Mouse (Mus musculus) forebrain, postnatal 0 days (tissue): Measurements from ENCODE around the gene Cdsn. TPM values are rescaled to one million over a fixed set of nuclear protein-coding genes. Genes with fewer than 3 reads are reported as not detected.

Experiments used
- ATAC-seq: fragments of 200-750 bp; cut with Nextera tagmentation; 2 replicates; pipeline ENCODE4 v1.8.0; 2017; ENCODE audit warnings: mild to moderate bottlenecking, moderate library complexity
- DNase-seq: peaks from one replicate; pipeline ENCODE4 v3.0.0-alpha.2; 2015
- H3K27ac ChIP-seq: fragments of 300-500 bp; sonication (generic); 2 replicates; pipeline ENCODE4 v1.5.1; 2014; ENCODE audit warnings: low read depth, mild to moderate bottlenecking, antibody characterized with exemption, low read length, moderate library complexity, mixed read lengths
- H3K27me3 ChIP-seq: fragments of 300-500 bp; sonication (generic); 2 replicates; pipeline ENCODE4 v1.6.1; 2014; ENCODE audit warnings: mild to moderate bottlenecking, low read length, mixed read lengths; ENCODE audit not compliant: insufficient read depth
- H3K36me3 ChIP-seq: fragments of 300-500 bp; sonication (generic); 2 replicates; pipeline ENCODE4 v1.6.1; 2014; ENCODE audit warnings: mild to moderate bottlenecking, moderate library complexity; ENCODE audit not compliant: insufficient read depth
- H3K4me1 ChIP-seq: fragments of 300-500 bp; sonication (generic); 2 replicates; pipeline ENCODE4 v1.6.1; 2014; ENCODE audit warnings: antibody characterized with exemption; ENCODE audit not compliant: insufficient read depth
- H3K4me2 ChIP-seq: fragments of 300-500 bp; sonication (generic); 2 replicates; pipeline ENCODE4 v1.6.1; 2014; ENCODE audit warnings: low read depth, mild to moderate bottlenecking, moderate library complexity
- H3K4me3 ChIP-seq: fragments of 300-500 bp; sonication (generic); 2 replicates; pipeline ENCODE4 v1.5.1; 2014; ENCODE audit warnings: low read depth, low read length, mixed read lengths
- H3K9ac ChIP-seq: fragments of 300-500 bp; sonication (generic); 2 replicates; pipeline ENCODE4 v1.6.1; 2014; ENCODE audit warnings: mild to moderate bottlenecking
- H3K9me3 ChIP-seq: fragments of 300-500 bp; sonication (generic); 2 replicates; pipeline ENCODE4 v1.6.1; 2016; ENCODE audit warnings: low read length
- CTCF ChIP-seq: sonication (generic); IDR thresholded peaks from 2 replicates; pipeline ENCODE4 v1.5.1; 2016; ENCODE audit warnings: antibody characterized with exemption, control low read depth, low read depth
- WGBS: fragments of 180-500 bp; shearing (Covaris S2); extraction: QIAGEN DNeasy Blood & Tissue Kit; methylation state at CpG from one replicate; pipeline ENCODE4 v1.1.7; 2014; 5-methylcytosine and 5-hydroxymethylcytosine counted together
- polyA plus RNA-seq: library from polyadenylated mRNA; unstranded; fragments of >200 nt; fragmentation: Nextera tagmentation; extraction: Ambion mirVana; gene quantifications from 2 replicates; pipeline ENCODE4 v1.2.1, GENCODE M21; 2015
- total RNA-seq: library from RNA; depleted of rRNA; stranded (reverse); fragments of >200 nt; gene quantifications from 2 replicates; pipeline ENCODE4 v1.2.3, GENCODE M21; 2014

The Cdsn gene
- total and polyA plus RNA-seq, 2 experiments from 2014 or later = 0.18 to 0.43 TPM

GRCm38 (mm10) chr17:35588387-35588786 lies 36.5 kb downstream of the Cdsn start:
- Histone ChIP-seq H3K4me1 (no peaks in the 10 kb centered on the region), H3K4me3 (no peak overlapping the region), H3K36me3 (no peaks in the 10 kb centered on the region), H3K4me2 (no peak overlapping the region), H3K27me3 (no peaks in the 10 kb centered on the region), H3K27ac (no peak overlapping the region), H3K9ac (no peak overlapping the region), H3K9me3 (no peaks in the 10 kb centered on the region)
- no peak for DNase-seq
- ATAC-seq = no peak
- WGBS = 13% methylated on average over 4 of the region's 4 CpGs
- TF ChIP-seq CTCF = no peak

- ATAC-seq (peak; percentile 92), DNase-seq (peak; percentile 92)
- peak overlapping the region; percentile 62 for H3K27ac ChIP-seq
- no peak overlapping the region for H3K4me3 ChIP-seq
- no peaks in the 10 kb centered on the region for H3K36me3 ChIP-seq
- WGBS = 59% methylated on average over 21 of the region's 21 CpGs
- no peaks in the 10 kb centered on the region for H3K4me1 ChIP-seq
- H3K9ac ChIP-seq = no peak overlapping the region
- peak; percentile 94 for TF ChIP-seq CTCF
- peak overlapping the region; percentile 15; the same call in 1 of the 2 replicates for H3K4me2 ChIP-seq
- H3K9me3 ChIP-seq = no peaks in the 10 kb centered on the region
- H3K27me3 ChIP-seq = no peaks in the 10 kb centered on the region; the same call in 1 of the 2 replicates
Observed at GRCm38 (mm10) chr17:35590410-35591218, 38.7 kb downstream of the Cdsn start.

GRCm38 (mm10) chr17:35591219-35591578 lies 39.3 kb downstream of the Cdsn start:
- no peak for ATAC-seq
- Histone ChIP-seq H3K4me2 (peak overlapping the region; percentile 15; the same call in 1 of the 2 replicates), H3K27ac (peak overlapping the region; percentile 62), H3K4me1 (no peaks in the 10 kb centered on the region), H3K9me3 (no peaks in the 10 kb centered on the region), H3K9ac (no peak overlapping the region), H3K27me3 (no peaks in the 10 kb centered on the region; the same call in 1 of the 2 replicates), H3K36me3 (no peaks in the 10 kb centered on the region), H3K4me3 (no peak overlapping the region)
- WGBS = 56% methylated on average over 7 of the region's 7 CpGs
- TF ChIP-seq CTCF = no peak
- DNase-seq = no peak

GRCm38 (mm10) chr17:35591731-35592130 lies 39.8 kb downstream of the Cdsn start:
- Histone ChIP-seq H3K36me3 (no peaks in the 10 kb centered on the region), H3K4me2 (no peak overlapping the region), H3K9me3 (no peaks in the 10 kb centered on the region), H3K9ac (no peak overlapping the region), H3K4me1 (no peaks in the 10 kb centered on the region), H3K27me3 (no peaks in the 10 kb centered on the region; the same call in 1 of the 2 replicates), H3K27ac (peak overlapping the region; percentile 62; the same call in 1 of the 2 replicates), H3K4me3 (no peak overlapping the region)
- 91% methylated on average over 15 of the region's 15 CpGs for WGBS
- ATAC-seq (no peak), DNase-seq (no peak)
- no peak for TF ChIP-seq CTCF

- no peak overlapping the region for H3K4me2 ChIP-seq
- no peak for TF ChIP-seq CTCF
Observed at GRCm38 (mm10) chr17:35592131-35592530, 40.2 kb downstream of the Cdsn start.

GRCm38 (mm10) chr17:35593786-35594185 lies 41.9 kb downstream of the Cdsn start:
- no peak overlapping the region for H3K4me3 ChIP-seq
- H3K9me3 ChIP-seq = no peaks in the 10 kb centered on the region
- H3K9ac ChIP-seq = no peak overlapping the region
- H3K36me3 ChIP-seq = no peaks in the 10 kb centered on the region
- H3K27ac ChIP-seq = no peak overlapping the region
- no peak for ATAC-seq
- 42% methylated on average over 4 of the region's 4 CpGs for WGBS
- DNase-seq = no peak
- no peaks in the 10 kb centered on the region; the same call in 1 of the 2 replicates for H3K27me3 ChIP-seq
- H3K4me2 ChIP-seq = no peak overlapping the region
- no peaks in the 10 kb centered on the region for H3K4me1 ChIP-seq
- TF ChIP-seq CTCF = no peak

More at GRCm38 (mm10) chr17:35592131-35592530, 40.2 kb downstream of the Cdsn start:
- Histone ChIP-seq H3K4me1 (no peaks in the 10 kb centered on the region), H3K27me3 (no peaks in the 10 kb centered on the region; the same call in 1 of the 2 replicates), H3K36me3 (no peaks in the 10 kb centered on the region), H3K9ac (no peak overlapping the region), H3K27ac (no peak overlapping the region), H3K9me3 (no peaks in the 10 kb centered on the region), H3K4me3 (no peak overlapping the region)
- DNase-seq (no peak), ATAC-seq (no peak)
- WGBS = 84% methylated on average over 9 of the region's 9 CpGs

- 88% methylated on average over 7 of the region's 7 CpGs for WGBS
- Histone ChIP-seq H3K36me3 (no peaks in the 10 kb centered on the region), H3K4me1 (no peaks in the 10 kb centered on the region), H3K4me2 (no peak overlapping the region), H3K9me3 (no peaks in the 10 kb centered on the region), H3K27ac (no peak overlapping the region), H3K27me3 (no peaks in the 10 kb centered on the region; the same call in 1 of the 2 replicates), H3K4me3 (no peak overlapping the region), H3K9ac (no peak overlapping the region)
- ATAC-seq (no peak), DNase-seq (no peak)
- no peak for TF ChIP-seq CTCF
Observed at GRCm38 (mm10) chr17:35594456-35594855, 42.5 kb downstream of the Cdsn start.
